Mouse (Mus musculus) cerebellum, adult (tissue): ENCODE results near the gene Gm13101.
"Not testable (repeated sequence)": the region's sequence is repeated elsewhere in the genome, so short reads cannot be mapped to it uniquely, and the experiment has no call there.

Experiments used
- ATAC-seq: cut with Nextera tagmentation; 2 replicates; pipeline ENCODE4 v1.9.2; 2017; ENCODE audit warnings: mild to moderate bottlenecking, moderate library complexity, mixed read lengths; ENCODE audit not compliant: insufficient number of reproducible peaks, low FRiP score, low TSS enrichment

The Gm13101 gene

GRCm38 (mm10) chr4:143966850-143967249 lies at the start of gene Gm13101:
Gm13101 (minus strand) TSS chr4:143966950.
- not testable (repeated sequence) for ATAC-seq

GRCm38 (mm10) chr4:143994269-143994668 lies 27.5 kb upstream of the Gm13101 start, which contains the start of gene Pramef17:
Pramef17 (minus strand) TSS chr4:143994369.
- ATAC-seq: not testable (repeated sequence)

GRCm38 (mm10) chr4:143988126-143988525 lies 21.4 kb upstream of the Gm13101 start:
- ATAC-seq: not testable (repeated sequence)

- ATAC-seq: not testable (repeated sequence)
These were observed 20.8 kb upstream of the Gm13101 start for GRCm38 (mm10) chr4:143987475-143987941.

- not testable (repeated sequence) for ATAC-seq
These were observed 19.0 kb upstream of the Gm13101 start for GRCm38 (mm10) chr4:143985733-143986132.

GRCm38 (mm10) chr4:143985165-143985564 lies 18.4 kb upstream of the Gm13101 start:
- ATAC-seq: not testable (repeated sequence)

- not testable (repeated sequence) for ATAC-seq
These were observed 16.7 kb upstream of the Gm13101 start for GRCm38 (mm10) chr4:143983446-143983845.

GRCm38 (mm10) chr4:143950916-143951315 lies 15.8 kb downstream of the Gm13101 start, which contains the start of gene Pramef25:
Pramef25 (minus strand) TSS chr4:143951016.
- not testable (repeated sequence) for ATAC-seq
